Mouse (Mus musculus) c-Kit-positive CD71-positive TER-119-positive erythroid progenitor cells, embryonic 14.5 days (primary cell): Measurements from ENCODE around the gene Birc5.
A peak's percentile ranks its signal among the peaks of the same experiment; 100 is the strongest.
"Not testable (repeated sequence)": the region's sequence is repeated elsewhere in the genome, so short reads cannot be mapped to it uniquely, and the experiment has no call there.

Experiments used
- DNase-seq: peaks from one replicate; pipeline ENCODE4 v3.0.0-alpha.2; 2013; ENCODE audit warnings: low spot score

The Birc5 gene

GRCm38 (mm10) chr11:117848985-117849671 is at the start of gene Birc5:
TSS of gene Birc5 (plus strand) at chr11:117849251.
- peak; percentile 96 for DNase-seq

- no peak for DNase-seq
Measured at GRCm38 (mm10) chr11:117800038-117800437, 49.0 kb upstream of the Birc5 start.

GRCm38 (mm10) chr11:117801650-117802049 is 47.4 kb upstream of the Birc5 start:
- DNase-seq = no peak

- no peak for DNase-seq
Measured at GRCm38 (mm10) chr11:117803166-117803688, 45.8 kb upstream of the Birc5 start.

GRCm38 (mm10) chr11:117806781-117807180 is 42.3 kb upstream of the Birc5 start:
- no peak for DNase-seq

- DNase-seq = peak; percentile 77
Measured at GRCm38 (mm10) chr11:117809407-117810311, 39.4 kb upstream of the Birc5 start, which contains the start of the genes Gm20708 and Syngr2. TSS of gene Gm20708 (plus strand) at chr11:117809668. TSS of gene Syngr2 (plus strand) at chr11:117809668.

- peak; percentile 78 for DNase-seq
Measured at GRCm38 (mm10) chr11:117810401-117811046, 38.5 kb upstream of the Birc5 start.

- DNase-seq = no peak
Measured at GRCm38 (mm10) chr11:117813867-117814266, 35.2 kb upstream of the Birc5 start.

- DNase-seq = no peak
Measured at GRCm38 (mm10) chr11:117814704-117815366, 34.2 kb upstream of the Birc5 start.

- DNase-seq = not testable (repeated sequence)
Measured at GRCm38 (mm10) chr11:117815850-117816249, 33.2 kb upstream of the Birc5 start.

- no peak for DNase-seq
Measured at GRCm38 (mm10) chr11:117816389-117816996, 32.6 kb upstream of the Birc5 start.

- no peak for DNase-seq
Measured at GRCm38 (mm10) chr11:117819095-117819494, 30.0 kb upstream of the Birc5 start.

GRCm38 (mm10) chr11:117820173-117820572 is 28.9 kb upstream of the Birc5 start:
- no peak for DNase-seq

GRCm38 (mm10) chr11:117821868-117822267 is 27.2 kb upstream of the Birc5 start:
- DNase-seq = no peak

- DNase-seq = no peak
Measured at GRCm38 (mm10) chr11:117822728-117823241, 26.3 kb upstream of the Birc5 start.

- no peak for DNase-seq
Measured at GRCm38 (mm10) chr11:117823411-117823810, 25.6 kb upstream of the Birc5 start.

GRCm38 (mm10) chr11:117824060-117824969 is 24.7 kb upstream of the Birc5 start:
- DNase-seq = peak; percentile 79

- peak; percentile 84 for DNase-seq
Measured at GRCm38 (mm10) chr11:117825333-117826101, 23.5 kb upstream of the Birc5 start, which contains the start of the genes Afmid and Tk1. TSS of gene Afmid (plus strand) at chr11:117825924. TSS of gene Tk1 (minus strand) at chr11:117826092.

GRCm38 (mm10) chr11:117826164-117826563 is 22.9 kb upstream of the Birc5 start:
- no peak for DNase-seq
